Mouse (Mus musculus): ENCODE measurements around the gene Igfbp7.

DNA sequence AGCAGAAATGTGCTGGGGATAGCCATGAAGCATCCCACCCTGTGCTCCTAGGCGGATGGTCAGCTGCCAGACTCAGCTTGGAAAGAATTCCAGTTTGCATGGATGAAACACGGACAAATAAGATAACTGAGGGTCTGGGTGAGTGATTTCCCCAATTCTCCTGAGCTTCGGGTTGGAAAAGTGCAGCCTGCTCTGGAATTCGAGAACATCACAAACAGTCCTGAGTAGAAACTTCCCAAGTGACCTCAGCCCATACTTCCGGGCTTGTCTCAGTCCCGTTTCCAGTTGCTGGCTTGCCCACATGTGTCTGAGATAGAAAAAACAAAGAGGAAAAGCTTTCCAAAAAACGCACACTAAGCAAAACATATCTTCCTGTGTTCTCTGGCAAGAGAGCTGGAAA lies 35.6 kb downstream of the Igfbp7 start:
- TF ChIP-seq CTCF (IDR thresholded peaks at IDR 0.05; ENCODE audit: borderline replicate concordance, insufficient read depth, low read length) (no peak), POLR2A (IDR thresholded peaks at IDR 0.05; ENCODE audit: low read depth, low read length) (no peak)
